Mouse (Mus musculus) embryo, embryonic 10 days (tissue): ENCODE data around the gene Col4a3.

ENCODE experiments used
- DNase-seq: peaks from one replicate; pipeline ENCODE4 v3.0.0-alpha.2; 2015; ENCODE audit warnings: low spot score

The Col4a3 gene

GRCm38 (mm10) chr1:82663522-82663921 lies 76.8 kb downstream of the Col4a3 start:
- peak; percentile 58 for DNase-seq

- DNase-seq: no peak
These were observed 99.6 kb downstream of the Col4a3 start for GRCm38 (mm10) chr1:82686328-82686727.

GRCm38 (mm10) chr1:82686866-82687265 lies 100.1 kb downstream of the Col4a3 start:
- DNase-seq: no peak

GRCm38 (mm10) chr1:82687931-82688330 lies 101.2 kb downstream of the Col4a3 start:
- no peak for DNase-seq

- no peak for DNase-seq
These were observed 109.2 kb downstream of the Col4a3 start for GRCm38 (mm10) chr1:82695915-82696314.

GRCm38 (mm10) chr1:82717816-82718512 lies 131.2 kb downstream of the Col4a3 start:
- no peak for DNase-seq

GRCm38 (mm10) chr1:82724339-82725025 lies 137.8 kb downstream of the Col4a3 start, which contains the start of gene Mff:
Gene Mff, plus strand, starts transcription at chr1:82724890.
- DNase-seq: peak; percentile 97

GRCm38 (mm10) chr1:82725026-82725874 lies 138.5 kb downstream of the Col4a3 start:
- DNase-seq: peak; percentile 6

- DNase-seq: no peak
These were observed 139.1 kb downstream of the Col4a3 start for GRCm38 (mm10) chr1:82725875-82726185.

- DNase-seq: no peak
These were observed 139.8 kb downstream of the Col4a3 start for GRCm38 (mm10) chr1:82726482-82726881.

- no peak for DNase-seq
These were observed 146.6 kb downstream of the Col4a3 start for GRCm38 (mm10) chr1:82733357-82733756.

- DNase-seq: no peak
These were observed 151.3 kb downstream of the Col4a3 start for GRCm38 (mm10) chr1:82738066-82738465.

GRCm38 (mm10) chr1:82741539-82741938 lies 154.8 kb downstream of the Col4a3 start:
- no peak for DNase-seq

- DNase-seq: no peak
These were observed 157.2 kb downstream of the Col4a3 start for GRCm38 (mm10) chr1:82743962-82744361.

- DNase-seq: no peak
These were observed 159.7 kb downstream of the Col4a3 start for GRCm38 (mm10) chr1:82746408-82746807.

- DNase-seq: no peak
These were observed 161.2 kb downstream of the Col4a3 start for GRCm38 (mm10) chr1:82747714-82748452.

GRCm38 (mm10) chr1:82759520-82759919 lies 172.8 kb downstream of the Col4a3 start:
- DNase-seq: no peak

GRCm38 (mm10) chr1:82761454-82762169 lies 174.9 kb downstream of the Col4a3 start:
- DNase-seq: no peak

GRCm38 (mm10) chr1:82762274-82762673 lies 175.6 kb downstream of the Col4a3 start:
- no peak for DNase-seq

GRCm38 (mm10) chr1:82766227-82766626 lies 179.5 kb downstream of the Col4a3 start:
- DNase-seq: no peak

GRCm38 (mm10) chr1:82766641-82767040 lies 179.9 kb downstream of the Col4a3 start:
- no peak for DNase-seq
